Mouse (Mus musculus) left cerebral cortex, adult 8-10 months (tissue): ENCODE results near the gene Upb1. TPM values are rescaled to one million over a fixed set of nuclear protein-coding genes. Genes with fewer than 3 reads are reported as not detected.

Source experiments
- DNase-seq, 2 experiments: peaks; one replicate each; pipeline ENCODE4 v3.0.0; 2022; ENCODE audit warnings: low spot score in 2 of 2
- total RNA-seq, 4 experiments: library from RNA; stranded (reverse); gene quantifications; 2 replicates each; pipeline ENCODE4 v1.2.4; 2022

Gene Upb1
- total RNA-seq, 4 experiments from 2014 or later: 0.55 to 1.4 (median 1.1) TPM

GRCm38 (mm10) chr10:75424498-75424901, 23.6 kb downstream of the Upb1 start:
- no peak for DNase-seq

- no peak for DNase-seq
Measured at GRCm38 (mm10) chr10:75428049-75429003, 27.4 kb downstream of the Upb1 start.

- no peak for DNase-seq
Measured at GRCm38 (mm10) chr10:75429004-75429380, 28.1 kb downstream of the Upb1 start.

GRCm38 (mm10) chr10:75429522-75430146, 28.7 kb downstream of the Upb1 start:
- peak in 1 of 2 experiments; percentile 37 for DNase-seq

DNA sequence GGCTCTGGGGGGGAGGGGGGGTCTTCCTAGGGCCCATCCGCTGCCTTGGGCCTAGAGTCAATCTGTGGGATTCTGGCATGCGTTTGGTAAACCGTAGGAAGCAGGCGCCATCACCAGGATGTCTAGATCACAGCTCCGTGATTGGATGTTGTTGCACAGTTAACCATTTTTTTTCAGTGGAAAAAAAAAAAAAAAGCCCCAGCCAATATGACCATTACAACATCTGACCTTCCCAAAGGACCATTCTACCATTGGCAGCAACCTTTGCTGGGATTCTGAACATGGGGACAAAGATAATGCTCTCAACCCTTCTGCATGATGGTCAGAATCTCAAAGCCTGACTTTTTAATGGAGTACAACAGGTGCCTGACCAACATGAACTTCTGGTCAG, 29.2 kb downstream of the Upb1 start:
- no peak for DNase-seq

- no peak for DNase-seq
Measured at GRCm38 (mm10) chr10:75430633-75431032, 29.7 kb downstream of the Upb1 start.

DNA sequence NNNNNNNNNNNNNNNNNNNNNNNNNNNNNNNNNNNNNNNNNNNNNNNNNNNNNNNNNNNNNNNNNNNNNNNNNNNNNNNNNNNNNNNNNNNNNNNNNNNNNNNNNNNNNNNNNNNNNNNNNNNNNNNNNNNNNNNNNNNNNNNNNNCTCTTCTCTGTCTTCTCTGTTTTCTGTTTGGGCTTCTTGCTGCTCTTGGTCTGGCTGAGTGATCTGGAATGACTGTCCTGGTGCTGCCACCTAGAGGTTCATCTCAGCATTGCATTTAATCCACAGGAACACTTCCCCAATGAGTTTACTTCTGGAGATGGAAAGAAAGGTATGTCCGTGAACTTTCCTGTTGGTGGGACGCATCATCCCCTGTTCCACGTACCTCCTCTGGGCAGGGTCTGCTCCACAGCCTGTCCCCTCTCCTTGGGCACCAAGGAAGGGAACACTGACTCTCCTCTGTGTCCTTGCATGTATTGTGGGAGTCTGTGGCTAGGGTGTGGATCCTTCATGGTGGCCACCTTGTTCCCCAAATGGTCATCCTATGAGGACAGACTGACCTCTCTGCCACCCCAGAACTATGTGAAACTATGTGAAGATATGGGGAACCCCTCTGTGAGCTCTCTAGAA, 35.8 kb downstream of the Upb1 start:
- peak; percentile 40 to 71 for DNase-seq

DNA sequence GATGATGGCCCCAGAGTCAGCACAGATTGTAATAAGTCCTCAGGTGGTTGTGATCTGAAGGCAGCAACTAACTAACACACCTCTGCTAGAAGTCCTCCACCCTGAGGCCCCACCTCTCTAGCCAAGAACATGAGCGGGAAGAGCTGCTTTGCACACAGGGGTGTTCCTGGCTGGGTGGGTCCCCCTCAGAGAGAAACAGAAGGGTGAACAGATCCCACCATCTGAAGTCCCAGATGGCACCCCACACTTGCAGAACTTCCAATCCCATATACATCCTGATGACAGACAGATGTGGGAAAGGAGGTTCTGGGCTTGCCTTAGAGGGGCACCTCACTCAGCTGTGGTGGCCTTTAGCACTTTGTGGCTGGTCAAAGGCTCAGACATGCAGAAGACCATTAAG, 36.4 kb downstream of the Upb1 start:
- no peak for DNase-seq

DNA sequence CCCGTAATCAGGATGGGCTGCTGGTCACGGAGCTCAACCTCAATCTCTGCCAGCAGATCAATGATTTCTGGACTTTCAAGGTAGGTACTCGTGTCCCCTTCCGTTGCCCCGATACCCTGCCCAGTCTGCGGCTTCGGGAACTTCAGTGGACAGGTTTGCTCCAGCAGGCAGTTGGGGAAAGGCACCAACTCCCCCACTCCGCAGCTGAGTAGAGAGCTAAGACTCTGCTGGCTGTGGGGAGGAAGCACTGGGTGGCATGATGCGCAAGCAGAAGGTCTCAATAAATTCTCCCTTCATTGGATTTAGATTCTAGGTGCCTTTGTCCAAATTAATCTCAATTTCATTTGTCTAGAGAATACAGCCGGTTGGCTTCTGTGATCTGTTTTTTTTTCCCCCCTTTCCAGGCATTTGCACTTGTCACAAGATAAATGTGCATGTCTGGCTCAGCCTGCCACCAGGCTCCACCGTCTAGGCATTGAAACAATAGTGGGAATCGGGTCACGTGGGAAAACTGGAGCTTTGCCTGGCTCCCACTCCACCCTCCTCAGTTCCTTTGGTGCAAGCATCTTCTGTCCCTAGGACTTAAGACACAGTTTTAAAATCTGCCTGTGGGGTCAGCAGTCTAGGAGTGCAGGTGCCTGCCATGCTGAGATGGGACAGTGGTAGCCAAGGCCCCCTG, 37.4 kb downstream of the Upb1 start:
- peak in 1 of 2 experiments; percentile 26 for DNase-seq

DNA sequence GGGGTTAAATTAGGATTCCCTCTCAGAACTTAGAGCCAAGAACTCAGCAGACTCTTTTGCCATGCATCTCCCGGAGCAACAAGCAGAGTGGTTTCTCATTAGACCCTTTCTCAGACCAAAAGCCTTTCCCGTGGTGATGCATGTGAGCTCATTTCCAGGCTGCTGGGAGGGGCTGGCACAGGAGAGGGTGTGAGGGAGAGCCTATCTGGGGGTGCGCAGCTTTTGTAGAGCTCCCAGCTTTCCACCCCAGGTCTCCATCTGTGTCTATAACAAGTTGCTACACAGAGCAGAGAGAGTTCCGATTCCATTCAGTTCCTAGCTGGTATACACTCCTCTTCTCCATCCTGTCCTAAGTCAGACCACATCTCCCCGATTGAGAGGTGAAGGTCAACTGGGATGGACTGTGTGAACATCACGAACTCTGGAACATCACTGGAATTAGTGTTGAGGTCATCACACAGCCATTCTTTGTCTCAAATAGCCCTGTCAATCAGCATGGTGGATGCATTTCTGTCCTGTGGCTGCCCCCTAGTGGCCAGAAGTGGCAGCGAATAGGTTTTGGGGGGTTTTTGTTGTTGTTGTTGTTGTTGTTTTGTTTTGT, 38.4 kb downstream of the Upb1 start:
- DNase-seq: peak in 1 of 2 experiments; percentile 21

- no peak for DNase-seq
Measured at GRCm38 (mm10) chr10:75440756-75441155, 39.8 kb downstream of the Upb1 start.

GRCm38 (mm10) chr10:75441800-75442199, 40.9 kb downstream of the Upb1 start:
- DNase-seq: no peak

- no peak for DNase-seq
Measured at GRCm38 (mm10) chr10:75443017-75443416, 42.1 kb downstream of the Upb1 start.

DNA sequence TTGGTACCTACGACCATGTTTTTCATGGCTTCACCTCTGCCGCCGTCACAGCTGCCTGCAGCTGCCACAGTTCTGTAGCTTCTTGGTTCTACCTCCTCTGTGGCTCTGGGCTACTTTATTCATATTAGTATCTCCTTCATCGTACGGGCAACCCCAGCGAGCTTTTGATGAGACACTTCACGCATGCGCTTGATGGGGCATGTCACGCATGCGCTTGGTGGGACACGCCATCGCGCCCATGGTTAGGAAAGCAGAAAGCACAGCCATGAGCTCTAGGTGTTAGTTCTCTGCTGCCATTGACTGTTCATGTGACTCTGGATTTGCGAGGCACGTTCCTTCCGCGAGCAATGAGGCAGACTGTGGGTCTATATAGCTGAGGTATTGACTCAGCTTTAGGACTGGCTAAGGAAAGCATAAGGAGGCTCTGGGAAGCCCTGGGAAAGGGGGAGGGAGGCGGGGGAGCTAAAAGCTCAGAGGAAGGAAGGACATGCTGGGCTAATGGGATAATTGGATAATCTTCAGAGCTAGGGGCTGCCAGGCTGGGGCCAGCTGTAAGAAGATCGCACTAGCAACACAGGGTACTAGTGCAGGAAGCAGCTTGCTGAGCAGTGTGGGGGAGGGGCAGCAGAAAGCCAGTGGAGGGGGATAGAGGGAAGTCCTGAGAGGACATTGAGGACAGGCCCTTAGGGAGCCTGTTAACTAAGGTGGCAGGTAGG, 43.4 kb downstream of the Upb1 start:
- no peak for DNase-seq

GRCm38 (mm10) chr10:75445030-75445429, 44.1 kb downstream of the Upb1 start:
- DNase-seq: no peak

- DNase-seq: no peak
Measured at GRCm38 (mm10) chr10:75446501-75447083, 45.7 kb downstream of the Upb1 start.

GRCm38 (mm10) chr10:75447489-75447888, 46.6 kb downstream of the Upb1 start:
- no peak for DNase-seq

GRCm38 (mm10) chr10:75448806-75449420, 48.0 kb downstream of the Upb1 start:
- DNase-seq: no peak

GRCm38 (mm10) chr10:75450331-75450730, 49.4 kb downstream of the Upb1 start:
- no peak for DNase-seq
